Mouse (Mus musculus) bone marrow, adult 2 months (tissue): ENCODE measurements around the gene 4930522L14Rik. TPM values are rescaled to one million over a fixed set of nuclear protein-coding genes. Genes with fewer than 3 reads are reported as not detected.
"Not testable (repeated sequence)": the region's sequence is repeated elsewhere in the genome, so short reads cannot be mapped to it uniquely, and the experiment has no call there.

ENCODE experiments used
- H3K27ac ChIP-seq: fragments of 200-500 bp; 2 replicates; pipeline ENCODE4 v1.5.1; 2012; ENCODE audit warnings: low read depth, mild to moderate bottlenecking, control low read depth, inconsistent platforms, low read length; ENCODE audit not compliant: control insufficient read depth, poor library complexity, insufficient read depth
- H3K4me1 ChIP-seq: fragments of 200-500 bp; 2 replicates; pipeline ENCODE4 v1.6.1; 2011; ENCODE audit warnings: low read length; ENCODE audit not compliant: control insufficient read depth, insufficient read depth
- H3K4me3 ChIP-seq: fragments of 200-500 bp; replicated peaks from 2 replicates; pipeline ENCODE3; 2011; ENCODE audit warnings: mild to moderate bottlenecking, low read depth, low read length, control low read depth; ENCODE audit not compliant: control insufficient read depth
- whole genome bisulfite sequencing: fragments of 180-500 bp; shearing (Covaris S2); methylation state at CpG from one replicate; pipeline ENCODE4 v1.1.7; 2018; 5-methylcytosine and 5-hydroxymethylcytosine counted together
- polyA plus RNA-seq: library from polyadenylated mRNA; stranded (reverse); fragments of >200 nt; gene quantifications from 2 replicates; pipeline ENCODE4 v1.2.4, GENCODE M21; 2011; ENCODE audit warnings: low replicate concordance; ENCODE audit not compliant: missing spikeins, insufficient read depth, insufficient read length

4930522L14Rik gene
- polyA plus RNA-seq, result 0.97 and 6.3 TPM in 2 replicates

DNA sequence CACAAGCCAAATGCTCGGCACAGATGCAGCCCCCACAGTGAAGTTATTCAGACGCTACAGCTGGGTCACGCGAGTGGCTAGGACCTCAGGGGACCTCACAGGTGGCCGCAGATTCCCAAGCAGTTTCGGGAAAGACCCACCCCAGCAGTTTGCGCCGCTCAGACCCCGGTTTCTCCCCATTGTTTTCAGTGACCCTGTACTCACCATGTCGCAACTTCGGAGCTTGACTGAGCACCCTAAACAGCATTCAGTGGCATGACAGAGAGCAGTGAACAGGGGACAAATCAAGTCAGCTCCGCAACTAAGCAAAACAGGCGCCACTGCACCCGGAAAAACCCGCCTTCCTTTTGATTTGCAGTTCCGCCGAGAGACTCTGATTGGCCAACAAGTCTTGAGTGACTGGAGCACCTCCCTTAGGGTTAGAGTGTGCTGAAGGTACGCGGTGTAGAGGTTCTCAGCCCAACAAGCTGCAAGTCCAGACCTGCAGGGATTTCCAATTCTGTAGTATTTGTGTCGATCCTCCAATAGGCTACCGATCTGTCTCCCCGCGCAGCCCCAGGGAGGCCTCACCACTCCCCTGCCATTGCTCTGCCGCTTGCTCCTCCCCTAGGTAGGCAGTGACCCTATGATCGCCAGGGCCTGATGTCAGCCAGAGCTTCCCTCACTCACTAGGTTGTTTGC, at the start of gene 4930522L14Rik:
4930522L14Rik (minus strand) TSS at position 496 of the 681 bp plus-strand sequence.
- H3K4me1 ChIP-seq, result not testable (repeated sequence)
- Histone ChIP-seq H3K27ac (peak within 1 kb of the TSS; percentile 20), H3K4me3 (peak within 1 kb of the TSS; percentile 92)
- under 1% methylated on average over 25 of the region's 25 CpGs for WGBS

DNA sequence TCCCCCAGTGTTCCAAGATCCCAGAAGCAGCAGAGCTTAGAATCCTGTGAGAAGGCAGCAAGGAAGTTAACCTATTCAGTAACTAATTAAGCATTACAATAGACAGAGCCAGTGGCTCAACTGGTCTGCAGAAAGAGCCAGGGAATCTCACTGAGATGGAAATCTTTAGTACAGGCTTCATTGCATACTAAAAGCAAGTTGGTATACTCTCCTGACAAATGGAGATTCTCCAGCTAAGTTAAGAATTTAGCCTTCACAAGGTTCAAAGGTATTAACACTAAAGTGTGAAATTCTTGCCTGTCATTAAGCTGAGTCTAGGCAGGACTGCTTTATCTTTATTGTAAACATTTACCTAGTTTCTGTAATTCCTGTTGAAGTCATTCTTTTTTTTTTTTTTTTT, 49.8 kb upstream of the 4930522L14Rik start:
- H3K27ac ChIP-seq, H3K4me1 ChIP-seq, H3K4me3 ChIP-seq: not testable (repeated sequence)

DNA sequence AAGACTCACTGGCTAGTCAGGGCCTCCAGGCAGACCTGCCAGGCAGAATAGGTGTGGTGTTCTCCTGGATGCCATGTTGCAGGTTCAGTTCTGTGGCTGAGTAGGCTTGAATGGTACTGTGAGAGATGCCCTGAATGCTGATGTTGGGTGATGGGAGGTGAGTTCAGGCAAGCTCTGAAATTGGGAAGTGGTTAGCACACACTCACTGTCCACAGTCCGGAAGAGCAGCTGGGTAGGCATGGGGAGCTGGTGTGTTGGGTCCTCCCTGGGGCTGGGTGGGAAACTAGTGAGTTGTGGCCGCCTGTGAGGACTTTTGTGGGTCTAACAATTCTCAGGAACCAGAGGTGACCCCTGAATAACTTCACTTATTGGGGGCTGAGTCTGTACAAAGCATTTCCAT, 48.3 kb upstream of the 4930522L14Rik start:
- 16% methylated on average over 2 of the region's 2 CpGs for WGBS
- H3K27ac ChIP-seq, H3K4me1 ChIP-seq, H3K4me3 ChIP-seq: not testable (repeated sequence)

DNA sequence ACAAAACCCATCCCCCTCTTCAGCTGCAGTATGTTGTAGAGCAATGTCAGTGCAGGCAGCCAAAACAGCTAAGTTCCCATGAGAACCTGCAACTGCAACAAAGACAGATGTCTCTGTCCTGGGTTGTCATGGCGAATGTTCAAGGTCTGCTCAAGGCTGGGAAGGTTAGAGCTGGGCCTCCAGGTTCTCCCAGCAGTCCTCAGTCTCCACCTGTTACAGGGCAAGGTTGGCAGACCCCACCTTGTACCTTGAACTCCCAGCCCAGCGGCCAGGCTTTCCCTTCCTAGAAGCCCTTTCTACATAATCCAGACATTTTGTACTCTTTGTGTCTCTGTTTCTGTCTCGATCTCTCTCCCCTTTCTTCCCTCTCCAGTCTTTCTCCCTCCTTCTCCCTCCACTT, 45.3 kb upstream of the 4930522L14Rik start:
- not testable (repeated sequence) for H3K4me3 ChIP-seq, H3K4me1 ChIP-seq, H3K27ac ChIP-seq
- WGBS, result 88% methylated on average over 3 of the region's 3 CpGs

DNA sequence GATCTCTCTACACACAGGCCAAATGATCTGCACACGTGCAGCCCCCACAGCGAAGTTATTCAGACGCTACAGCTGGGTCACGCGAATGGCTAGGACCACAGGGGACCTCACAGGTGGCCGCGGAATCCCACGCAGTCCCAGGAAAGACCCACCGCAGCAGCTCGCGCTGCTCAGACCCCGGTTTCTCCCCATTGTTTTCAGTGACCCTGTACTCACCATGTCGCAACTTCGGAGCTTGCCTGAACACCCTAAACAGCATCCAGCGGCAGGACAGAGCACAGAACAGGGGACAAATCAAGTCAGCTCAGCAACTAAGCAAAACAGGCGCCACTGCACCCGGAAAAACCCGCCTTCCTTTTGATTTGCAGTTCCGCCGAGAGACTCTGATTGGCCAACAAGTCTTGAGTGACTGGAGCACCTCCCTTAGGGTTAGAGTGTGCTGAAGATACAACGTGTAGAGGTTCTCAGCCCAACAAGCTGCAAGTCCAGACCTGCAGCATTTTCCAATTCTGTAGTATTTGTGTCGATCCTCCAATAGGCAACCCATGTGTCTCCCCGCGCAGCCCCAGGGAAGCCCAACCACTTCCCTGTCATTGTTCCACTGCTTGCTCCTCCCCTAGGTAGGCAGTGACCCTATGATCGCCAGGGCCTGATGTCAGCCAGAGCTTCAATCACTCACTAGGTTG, 44.4 kb upstream of the 4930522L14Rik start:
- under 1% methylated on average over 25 of the region's 25 CpGs for WGBS
- H3K4me1 ChIP-seq, result not testable (repeated sequence)
- H3K27ac ChIP-seq, result peak overlapping the region; percentile 78

DNA sequence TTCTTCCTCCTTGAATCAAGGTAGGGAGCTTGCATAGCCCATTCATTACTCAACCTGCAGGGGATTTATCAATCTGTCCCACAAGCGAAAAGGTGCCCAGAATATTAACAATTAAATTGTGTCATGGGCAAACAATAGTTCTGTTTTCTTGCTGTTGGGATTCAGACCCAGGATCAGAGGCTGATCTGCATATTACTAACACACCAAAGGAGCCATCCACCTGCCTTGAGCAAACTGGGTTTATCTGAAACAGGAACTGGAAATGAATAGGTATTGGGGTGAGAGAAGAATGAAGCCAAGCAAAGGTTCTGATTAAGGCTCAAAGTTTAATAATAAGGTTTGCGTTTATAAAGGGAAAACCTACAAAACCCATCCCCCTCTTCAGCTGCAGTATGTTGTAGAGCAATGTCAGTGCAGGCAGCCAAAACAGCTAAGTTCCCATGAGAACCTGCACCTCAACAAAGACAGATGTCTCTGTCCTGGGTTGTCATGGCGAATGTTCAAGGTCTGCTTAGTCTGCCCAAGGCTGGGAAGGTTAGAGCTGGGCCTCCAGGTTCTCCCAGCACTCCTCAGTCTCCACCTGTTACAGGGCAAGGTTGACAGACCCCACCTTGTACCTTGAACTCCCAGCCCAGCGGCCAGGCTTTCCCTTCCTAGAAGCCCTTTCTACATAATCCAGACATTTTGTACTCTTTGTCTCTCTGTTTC, 541 bp upstream of the 4930522L14Rik start:
- H3K4me1 ChIP-seq, H3K27ac ChIP-seq: not testable (repeated sequence)
- peak overlapping the region; percentile 50 for H3K4me3 ChIP-seq
- WGBS, result 67% methylated on average over 4 of the region's 4 CpGs

More for the DNA sequence above, 44.4 kb upstream of the 4930522L14Rik start:
- peak overlapping the region; percentile 90 for H3K4me3 ChIP-seq

DNA sequence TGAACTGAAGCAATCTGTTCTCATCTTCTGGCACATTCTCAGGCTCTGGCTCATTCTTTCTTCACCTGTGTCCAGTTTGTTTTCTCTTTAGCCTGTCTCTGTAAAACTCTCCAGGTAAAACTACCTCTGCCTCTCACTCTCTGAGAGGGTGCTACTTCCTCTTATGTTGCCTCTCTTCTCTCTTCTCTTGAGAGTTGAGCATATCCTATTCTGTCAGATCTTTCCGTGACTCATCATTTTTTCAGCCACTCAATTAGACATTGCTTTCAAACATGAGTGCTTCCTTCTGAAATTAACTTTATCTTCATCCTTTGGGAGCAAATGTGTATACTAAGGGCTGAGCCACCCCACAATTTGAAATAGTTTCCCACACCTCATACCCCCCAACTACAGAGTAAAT, 6.6 kb downstream of the 4930522L14Rik start:
- H3K4me1 ChIP-seq, H3K27ac ChIP-seq, H3K4me3 ChIP-seq: not testable (repeated sequence)
- WGBS, result 78% methylated on average over 1 of the region's 1 CpGs

DNA sequence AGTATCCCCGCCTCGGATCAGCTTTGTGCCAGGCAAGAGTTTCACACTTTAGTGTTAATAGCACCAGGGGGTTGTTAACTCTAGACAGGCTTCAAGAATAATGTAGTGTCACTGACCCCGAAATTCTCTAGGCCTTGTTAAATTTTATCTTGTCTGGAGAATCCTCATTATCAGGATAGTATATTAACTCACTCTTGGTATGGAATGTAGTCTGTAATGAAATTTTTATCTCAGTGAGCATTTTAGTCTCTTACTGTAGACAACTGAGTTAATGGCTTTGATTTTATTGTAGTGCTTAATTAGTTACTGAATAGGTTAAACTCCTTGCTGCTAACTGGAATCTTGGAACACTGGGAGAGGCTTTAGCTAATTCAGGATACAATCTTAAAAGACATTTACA, 34.3 kb downstream of the 4930522L14Rik start:
- not testable (repeated sequence) for H3K27ac ChIP-seq, H3K4me1 ChIP-seq, H3K4me3 ChIP-seq
- 70% methylated on average over 3 of the region's 3 CpGs for WGBS

DNA sequence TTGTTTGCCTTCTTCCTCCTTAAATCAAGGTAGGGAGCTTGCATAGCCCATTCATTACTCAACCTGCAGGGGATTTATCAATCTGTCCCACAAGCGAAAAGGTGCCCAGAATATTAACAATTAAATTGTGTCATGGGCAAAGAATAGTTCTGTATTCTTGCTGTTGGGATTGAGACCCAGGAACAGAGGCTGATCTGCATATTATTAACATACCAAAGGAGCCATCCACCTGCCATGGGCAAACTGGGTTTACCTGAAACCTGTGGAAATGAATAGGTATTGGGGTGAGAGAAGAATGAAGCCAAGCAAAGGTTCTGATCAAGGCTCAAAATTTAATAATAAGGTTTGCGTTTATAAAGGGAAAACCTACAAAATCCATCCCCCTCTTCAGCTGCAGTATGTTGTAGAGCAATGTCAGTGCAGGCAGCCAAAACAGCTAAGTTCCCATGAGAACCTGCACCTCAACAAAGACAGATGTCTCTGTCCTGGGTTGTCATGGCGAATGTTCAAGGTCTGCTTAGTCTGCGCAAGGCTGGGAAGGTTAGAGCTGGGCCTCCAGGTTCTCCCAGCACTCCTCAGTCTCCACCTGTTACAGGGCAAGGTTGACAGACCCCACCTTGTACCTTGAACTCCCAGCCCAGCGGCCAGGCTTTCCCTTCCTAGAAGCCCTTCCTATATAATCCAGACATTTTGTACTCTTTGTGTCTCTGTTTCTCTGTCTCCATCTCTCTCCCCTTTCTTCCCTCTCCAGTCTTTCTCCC, 60.3 kb downstream of the 4930522L14Rik start:
- not testable (repeated sequence) for H3K4me1 ChIP-seq, H3K27ac ChIP-seq
- WGBS, result 77% methylated on average over 5 of the region's 5 CpGs
- H3K4me3 ChIP-seq, result peak overlapping the region; percentile 63
